Mouse (Mus musculus): ENCODE data around the gene Btn2a2.

Gene Btn2a2

GRCm38 (mm10) chr13:23453362-23453862 is 35.2 kb downstream of the Btn2a2 start:
- in situ Hi-C loops (cut with MboI; ENCODE audit: unreplicated experiment in 2 of 2) = no loop called here

GRCm38 (mm10) chr13:23450398-23450797 is 38.3 kb downstream of the Btn2a2 start:
- in situ Hi-C loops (cut with MboI; ENCODE audit: unreplicated experiment in 2 of 2) = no loop called here

GRCm38 (mm10) chr13:23449235-23450095 is 39.2 kb downstream of the Btn2a2 start:
- in situ Hi-C loops (cut with MboI; ENCODE audit: unreplicated experiment in 2 of 2) = loop anchor here (5.0 to 25.0 kb wide), 2 partner anchors 68 to 1737 kb away; partner anchors contain the start of genes Hist1h2ai (in 2 of the 2), Hist1h2bl (in 2 of the 2), Hist1h2bm (in 2 of the 2) and Hist1h3h (in 2 of the 2)

DNA sequence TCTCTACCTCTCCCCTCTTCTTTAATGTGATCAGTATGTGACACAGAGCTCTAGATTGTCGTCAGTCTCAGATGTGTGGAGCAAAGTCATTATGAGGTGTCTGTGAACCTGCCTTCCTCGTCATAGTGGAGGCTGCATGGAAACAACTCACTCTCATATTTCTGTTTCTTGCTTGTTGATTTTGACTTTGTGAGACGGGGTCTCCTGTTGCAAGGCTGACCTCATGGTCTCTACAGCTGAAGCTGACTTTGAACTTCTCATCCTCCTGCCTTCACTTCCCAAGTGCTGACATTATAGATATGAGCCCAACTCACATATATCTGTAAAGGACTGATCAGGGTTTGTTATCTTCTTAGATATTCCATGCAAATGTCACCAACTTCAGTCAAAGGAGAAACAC is 39.9 kb downstream of the Btn2a2 start:
- in situ Hi-C loops (cut with MboI; ENCODE audit: unreplicated experiment in 2 of 2) = loop anchor here (5.0 to 25.0 kb wide), 2 partner anchors 69 to 1736 kb away; partner anchors contain the start of genes Hist1h2ai (in 2 of the 2), Hist1h2bl (in 2 of the 2), Hist1h2bm (in 2 of the 2) and Hist1h3h (in 2 of the 2)

DNA sequence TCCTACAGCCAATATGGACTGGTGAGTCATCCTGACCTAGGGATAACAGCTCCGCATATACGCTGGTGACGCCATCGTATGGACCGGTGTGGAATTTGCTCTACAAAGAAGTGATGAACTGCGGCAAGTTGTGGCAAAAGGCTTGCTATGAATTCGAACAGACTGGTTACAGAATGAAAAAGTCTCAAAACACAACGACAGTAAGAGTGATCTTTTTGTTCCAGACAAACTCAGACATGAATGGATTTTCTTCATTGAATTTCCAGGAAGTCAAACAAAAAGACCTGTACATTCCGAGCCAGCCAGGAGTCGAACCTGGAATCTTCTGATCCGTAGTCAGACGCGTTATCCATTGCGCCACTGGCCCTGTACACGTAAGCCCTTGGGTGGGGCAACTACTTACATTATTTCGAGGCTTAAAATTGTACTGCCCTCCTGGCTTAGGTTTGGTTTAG is 42.1 kb downstream of the Btn2a2 start:
- in situ Hi-C loops (cut with MboI; ENCODE audit: unreplicated experiment in 2 of 2) = loop anchor here (5.0 to 25.0 kb wide), 2 partner anchors 71 to 1734 kb away; partner anchors contain the start of genes Hist1h2ai (in 2 of the 2), Hist1h2bl (in 2 of the 2), Hist1h2bm (in 2 of the 2) and Hist1h3h (in 2 of the 2)

- in situ Hi-C loops (cut with MboI; ENCODE audit: unreplicated experiment in 2 of 2) = loop anchor here (5.0 to 25.0 kb wide), 2 partner anchors 72 to 1733 kb away; partner anchors contain the start of genes Hist1h2ai (in 2 of the 2), Hist1h2bl (in 2 of the 2), Hist1h2bm (in 2 of the 2) and Hist1h3h (in 2 of the 2)
Observed at GRCm38 (mm10) chr13:23445561-23446320, 42.9 kb downstream of the Btn2a2 start.

DNA sequence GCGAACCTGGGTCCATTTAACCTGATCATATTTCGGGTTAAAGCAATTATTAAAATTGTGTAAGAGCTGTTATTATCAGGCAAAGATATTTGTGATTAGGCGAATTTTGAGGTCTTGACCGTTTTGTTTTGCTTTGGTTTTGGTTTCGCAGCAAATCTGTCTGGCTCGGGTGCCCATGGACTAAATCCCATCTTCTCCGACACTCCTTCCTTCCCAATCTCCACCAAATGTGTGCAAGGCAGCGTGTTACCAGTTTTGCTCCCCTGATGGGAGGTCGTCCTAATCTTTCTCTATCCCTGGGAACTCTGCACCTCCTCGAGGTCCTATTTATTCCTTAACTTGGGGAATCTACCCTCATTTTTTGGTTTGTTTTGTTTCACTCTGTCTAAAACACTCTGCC is 43.5 kb downstream of the Btn2a2 start:
- in situ Hi-C loops (cut with MboI; ENCODE audit: unreplicated experiment in 2 of 2) = loop anchor here (5.0 to 25.0 kb wide), 2 partner anchors 72 to 1733 kb away; partner anchors contain the start of genes Hist1h2ai (in 2 of the 2), Hist1h2bl (in 2 of the 2), Hist1h2bm (in 2 of the 2) and Hist1h3h (in 2 of the 2)

- in situ Hi-C loops (cut with MboI; ENCODE audit: unreplicated experiment in 2 of 2) = loop anchor here (25.0 kb wide), 1 partner anchor 1732 kb away; the partner anchor contains the start of genes Hist1h2ai (in 2 of the 2), Hist1h2bl (in 2 of the 2), Hist1h2bm (in 2 of the 2) and Hist1h3h (in 2 of the 2)
Observed at GRCm38 (mm10) chr13:23444451-23444850, 44.2 kb downstream of the Btn2a2 start.

- in situ Hi-C loops (cut with MboI; ENCODE audit: unreplicated experiment in 2 of 2) = loop anchor here (5.0 to 25.0 kb wide), 3 partner anchors 77 to 1728 kb away; partner anchors contain the start of genes Hist1h2ai (in 2 of the 2), Hist1h2bl (in 2 of the 2), Hist1h2bm (in 2 of the 2) and Hist1h3h (in 2 of the 2)
Observed at GRCm38 (mm10) chr13:23439901-23440300, 48.8 kb downstream of the Btn2a2 start.

DNA sequence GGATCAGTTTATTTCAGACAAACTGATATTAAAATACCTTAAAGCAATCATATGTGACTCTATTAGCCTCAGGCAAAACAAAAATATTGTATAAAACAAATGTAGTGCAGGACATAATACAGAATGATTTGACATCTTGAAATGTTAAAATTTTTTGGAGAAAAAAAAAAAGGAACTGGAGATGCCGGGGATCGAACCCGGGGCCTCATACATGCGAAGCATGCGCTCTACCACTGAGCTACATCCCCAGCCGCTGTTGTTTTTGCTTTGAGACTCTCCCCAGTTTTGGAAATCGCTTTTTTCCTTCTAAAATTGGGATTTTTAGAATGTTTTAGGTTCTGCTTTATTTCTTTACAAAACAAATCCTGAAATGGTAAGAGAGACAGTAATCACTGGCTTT is 50.1 kb downstream of the Btn2a2 start:
- in situ Hi-C loops (cut with MboI; ENCODE audit: unreplicated experiment in 2 of 2) = loop anchor here (5.0 to 25.0 kb wide), 3 partner anchors 79 to 1726 kb away; partner anchors contain the start of genes Hist1h2ai (in 2 of the 2), Hist1h2bl (in 2 of the 2), Hist1h2bm (in 2 of the 2) and Hist1h3h (in 2 of the 2)

DNA sequence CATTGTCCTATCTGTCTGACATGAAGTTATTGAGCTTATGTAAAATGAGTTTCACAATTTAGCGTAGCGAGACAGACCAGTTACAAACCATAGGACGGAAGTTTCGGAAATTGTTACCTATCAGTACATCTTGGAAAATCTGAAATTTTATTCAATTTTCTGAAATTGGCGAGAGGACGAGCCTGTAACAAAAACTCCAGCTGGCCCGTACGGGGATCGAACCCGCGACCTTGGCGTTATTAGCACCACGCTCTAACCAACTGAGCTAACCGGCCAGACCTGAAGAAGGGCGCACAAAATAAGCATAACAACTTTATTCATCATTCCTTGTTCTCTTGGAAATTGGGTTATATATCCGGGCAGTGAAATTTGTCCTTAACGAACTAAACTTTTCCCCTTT is 50.7 kb downstream of the Btn2a2 start:
- in situ Hi-C loops (cut with MboI; ENCODE audit: unreplicated experiment in 2 of 2) = loop anchor here (5.0 to 25.0 kb wide), 3 partner anchors 79 to 1726 kb away; partner anchors contain the start of genes Hist1h2ai (in 2 of the 2), Hist1h2bl (in 2 of the 2), Hist1h2bm (in 2 of the 2) and Hist1h3h (in 2 of the 2)

DNA sequence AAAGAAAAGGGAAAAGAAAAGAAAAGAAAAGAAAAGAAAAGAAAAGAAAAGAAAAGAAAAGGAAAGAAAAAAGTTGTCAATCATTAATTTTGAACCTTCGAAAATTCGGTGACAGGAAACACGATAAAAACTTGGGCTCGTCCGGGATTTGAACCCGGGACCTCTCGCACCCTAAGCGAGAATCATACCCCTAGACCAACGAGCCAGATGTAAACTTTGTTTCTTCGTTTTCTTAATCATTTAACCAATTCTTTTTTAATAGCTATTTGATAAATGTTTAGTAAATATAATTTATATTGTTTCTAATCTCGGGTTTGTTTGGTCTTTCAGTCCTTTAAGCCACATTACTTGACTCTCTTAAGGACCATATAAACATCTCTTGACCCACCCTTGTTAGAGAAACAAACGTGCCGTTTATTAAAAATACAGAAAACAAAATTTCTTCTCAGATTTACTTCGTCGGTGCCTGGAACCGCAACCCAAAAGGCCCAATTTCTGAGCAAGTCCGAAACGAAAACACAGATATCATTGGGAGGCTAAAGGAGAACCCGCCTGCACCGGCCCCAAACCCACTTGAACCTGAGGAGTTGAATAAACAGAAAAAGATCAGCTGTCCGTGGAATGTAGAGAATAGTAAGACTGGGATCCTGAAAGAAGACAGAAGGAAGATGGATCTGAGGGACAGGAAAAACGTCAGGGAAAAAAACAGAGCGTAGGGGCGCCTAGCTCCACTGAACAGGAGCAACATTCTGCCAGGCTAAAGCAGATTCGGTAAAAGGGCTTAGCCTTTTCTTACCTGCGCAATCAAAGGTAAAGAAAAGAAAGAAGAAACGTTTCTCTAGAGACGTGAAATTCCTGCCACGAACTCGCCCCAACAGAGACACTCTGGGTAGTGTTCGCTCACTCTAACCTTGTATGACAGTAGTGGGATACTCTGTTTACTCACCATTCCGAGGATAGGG is 51.5 kb downstream of the Btn2a2 start:
- in situ Hi-C loops (cut with MboI; ENCODE audit: unreplicated experiment in 2 of 2) = loop anchor here (5.0 to 25.0 kb wide), 3 partner anchors 80 to 1725 kb away; partner anchors contain the start of genes Hist1h2ai (in 2 of the 2), Hist1h2bl (in 2 of the 2), Hist1h2bm (in 2 of the 2) and Hist1h3h (in 2 of the 2)

DNA sequence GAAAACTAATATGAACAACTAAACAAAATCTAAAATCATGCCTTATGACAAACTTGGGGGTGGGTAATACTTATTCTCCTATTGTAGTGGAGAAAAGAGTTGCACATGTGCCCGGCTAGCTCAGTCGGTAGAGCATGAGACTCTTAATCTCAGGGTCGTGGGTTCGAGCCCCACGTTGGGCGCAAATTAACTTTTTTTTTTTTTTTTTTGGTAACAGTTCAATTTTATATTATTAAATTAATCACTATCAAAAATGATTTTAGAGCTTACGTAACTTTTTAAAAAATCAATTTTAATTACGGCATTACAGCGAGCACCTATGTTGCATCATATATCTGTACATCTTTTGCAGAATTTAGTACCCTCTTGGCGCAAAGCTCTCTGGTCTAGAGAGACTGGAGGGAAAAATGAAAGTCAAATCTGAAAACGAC is 52.4 kb downstream of the Btn2a2 start:
- in situ Hi-C loops (cut with MboI; ENCODE audit: unreplicated experiment in 2 of 2) = loop anchor here (5.0 to 25.0 kb wide), 3 partner anchors 81 to 1724 kb away; partner anchors contain the start of genes Hist1h2ai (in 2 of the 2), Hist1h2bl (in 2 of the 2), Hist1h2bm (in 2 of the 2) and Hist1h3h (in 2 of the 2)

GRCm38 (mm10) chr13:23435676-23436075 is 53.0 kb downstream of the Btn2a2 start:
- in situ Hi-C loops (cut with MboI; ENCODE audit: unreplicated experiment in 2 of 2) = loop anchor here (5.0 to 25.0 kb wide), 3 partner anchors 82 to 1723 kb away; partner anchors contain the start of genes Hist1h2ai (in 2 of the 2), Hist1h2bl (in 2 of the 2), Hist1h2bm (in 2 of the 2) and Hist1h3h (in 2 of the 2)

DNA sequence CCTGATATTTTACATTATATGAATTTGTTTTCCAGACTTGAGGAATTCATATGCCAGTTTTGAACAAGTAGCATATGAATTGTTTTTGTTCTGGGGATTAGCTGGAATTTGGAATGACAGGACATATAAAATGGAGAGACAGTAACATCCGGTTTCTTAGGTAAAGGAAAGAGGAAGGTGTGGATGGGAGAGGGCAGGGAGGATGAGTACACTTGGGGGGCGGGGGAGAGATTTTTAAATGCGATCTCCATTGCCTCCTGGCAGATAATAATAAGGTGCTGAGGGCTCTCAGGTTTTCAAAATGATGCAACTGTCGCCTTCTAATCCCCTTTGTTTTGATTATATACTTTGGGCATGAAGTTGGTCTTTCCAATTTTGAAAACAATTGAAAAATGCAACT is 53.4 kb downstream of the Btn2a2 start:
- in situ Hi-C loops (cut with MboI; ENCODE audit: unreplicated experiment in 2 of 2) = loop anchor here (5.0 to 25.0 kb wide), 3 partner anchors 82 to 1723 kb away; partner anchors contain the start of genes Hist1h2ai (in 2 of the 2), Hist1h2bl (in 2 of the 2), Hist1h2bm (in 2 of the 2) and Hist1h3h (in 2 of the 2)

DNA sequence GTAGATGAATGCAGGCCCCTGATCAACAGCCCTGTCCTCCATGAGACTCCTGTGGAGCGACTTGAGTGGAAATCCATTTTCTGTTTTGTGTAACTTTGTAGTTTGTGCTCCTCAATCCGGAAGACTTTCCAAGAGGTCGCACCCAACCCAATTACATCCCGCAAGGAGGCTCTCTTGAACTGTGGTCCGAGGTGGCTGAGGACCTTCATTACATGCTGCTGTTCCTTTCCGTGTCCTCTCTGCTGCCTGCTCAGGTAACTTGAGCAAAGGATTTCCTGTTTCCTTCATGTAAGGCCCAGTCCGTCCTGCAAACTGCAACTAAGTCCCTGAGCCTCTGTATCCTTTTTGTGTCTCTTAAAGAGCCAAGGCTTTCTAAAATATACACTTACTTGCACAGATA is 54.2 kb downstream of the Btn2a2 start:
- in situ Hi-C loops (cut with MboI; ENCODE audit: unreplicated experiment in 2 of 2) = loop anchor here (5.0 to 25.0 kb wide), 3 partner anchors 153 to 1722 kb away; partner anchors contain the start of genes Hist1h2ai (in 2 of the 2), Hist1h2bl (in 2 of the 2), Hist1h2bm (in 2 of the 2) and Hist1h3h (in 2 of the 2)

GRCm38 (mm10) chr13:23433801-23434200 is 54.9 kb downstream of the Btn2a2 start:
- in situ Hi-C loops (cut with MboI; ENCODE audit: unreplicated experiment in 2 of 2) = loop anchor here (5.0 to 25.0 kb wide), 3 partner anchors 154 to 1722 kb away; partner anchors contain the start of genes Hist1h2ai (in 2 of the 2), Hist1h2bl (in 2 of the 2), Hist1h2bm (in 2 of the 2) and Hist1h3h (in 2 of the 2)

Data from v-Abl transformed pro-B cells (cell line).